Mouse (Mus musculus): ENCODE results near the gene Klhdc7b. TPM values are rescaled to one million over a fixed set of nuclear protein-coding genes. Genes with fewer than 3 reads are reported as not detected.

Klhdc7b gene
- polyA plus RNA-seq, 1 experiment from 2014 or later = not detected

- Histone ChIP-seq H3K9ac (replicated peaks; ENCODE audit: low read depth, low read length) (peak within 1 kb of the TSS; percentile 46), H3K9me3 (ENCODE audit: control insufficient read depth, low read length) (no peaks in the 10 kb centered on the region), H3K27me3 (replicated peaks; ENCODE audit: control insufficient read depth, insufficient read depth, low read length) (peaks cover 40% of the 10 kb centered on the region), H3K4me1 (replicated peaks; ENCODE audit: control insufficient read depth, insufficient read depth, low read length) (peaks cover 19% of the 10 kb centered on the region), H3K36me3 (ENCODE audit: control insufficient read depth, insufficient read depth) (no peaks in the 10 kb centered on the region), H3K4me2 (ENCODE audit: low read length) (peak within 1 kb of the TSS; percentile 62), H3K4me3 (replicated peaks; ENCODE audit: low read length) (peak within 1 kb of the TSS; percentile 38), H3K27ac (ENCODE audit: low read length) (no peak within 1 kb of the TSS)
- no peak for ATAC-seq
- under 1% methylated on average over 33 of the region's 33 CpGs for WGBS
Observed at GRCm38 (mm10) chr15:89378831-89379401, 5.8 kb upstream of the Klhdc7b start, which contains the start of gene Odf3b. Gene Odf3b (minus strand): TSS chr15:89379282.

- no peak overlapping the region for H3K27ac ChIP-seq (ENCODE audit: low read length)
- H3K9ac ChIP-seq (replicated peaks; ENCODE audit: low read depth, low read length) = no peak overlapping the region; the same call in 1 of the 2 replicates
- peak overlapping the region; percentile 38 for H3K4me3 ChIP-seq (replicated peaks; ENCODE audit: low read length)
- H3K4me2 ChIP-seq (ENCODE audit: low read length) = peak overlapping the region; percentile 62
- H3K4me1 ChIP-seq (replicated peaks; ENCODE audit: control insufficient read depth, insufficient read depth, low read length) = peaks cover 15% of the 10 kb centered on the region
- H3K27me3 ChIP-seq (replicated peaks; ENCODE audit: control insufficient read depth, insufficient read depth, low read length) = peaks cover 40% of the 10 kb centered on the region
- ATAC-seq = no peak
- no peaks in the 10 kb centered on the region for H3K36me3 ChIP-seq (ENCODE audit: control insufficient read depth, insufficient read depth)
- 17% methylated on average over 10 of the region's 10 CpGs for WGBS
- H3K9me3 ChIP-seq (ENCODE audit: control insufficient read depth, low read length) = no peaks in the 10 kb centered on the region
Observed at GRCm38 (mm10) chr15:89379429-89379828, 5.3 kb upstream of the Klhdc7b start.

GRCm38 (mm10) chr15:89387127-89387526 is 2.4 kb downstream of the Klhdc7b start:
- Histone ChIP-seq H3K4me1 (replicated peaks; ENCODE audit: control insufficient read depth, insufficient read depth, low read length) (no peaks in the 10 kb centered on the region), H3K9ac (replicated peaks; ENCODE audit: low read depth, low read length) (no peak overlapping the region), H3K36me3 (ENCODE audit: control insufficient read depth, insufficient read depth) (no peaks in the 10 kb centered on the region), H3K4me3 (replicated peaks; ENCODE audit: low read length) (no peak overlapping the region), H3K27me3 (replicated peaks; ENCODE audit: control insufficient read depth, insufficient read depth, low read length) (no peaks in the 10 kb centered on the region), H3K4me2 (ENCODE audit: low read length) (no peak overlapping the region), H3K27ac (ENCODE audit: low read length) (no peak overlapping the region), H3K9me3 (ENCODE audit: control insufficient read depth, low read length) (no peaks in the 10 kb centered on the region)
- ATAC-seq = no peak
- 57% methylated on average over 12 of the region's 12 CpGs for WGBS

- Histone ChIP-seq H3K27me3 (replicated peaks; ENCODE audit: control insufficient read depth, insufficient read depth, low read length) (no peaks in the 10 kb centered on the region), H3K4me3 (replicated peaks; ENCODE audit: low read length) (no peak overlapping the region), H3K4me2 (ENCODE audit: low read length) (no peak overlapping the region), H3K27ac (ENCODE audit: low read length) (no peak overlapping the region), H3K36me3 (ENCODE audit: control insufficient read depth, insufficient read depth) (no peaks in the 10 kb centered on the region), H3K9ac (replicated peaks; ENCODE audit: low read depth, low read length) (no peak overlapping the region), H3K9me3 (ENCODE audit: control insufficient read depth, low read length) (no peaks in the 10 kb centered on the region), H3K4me1 (replicated peaks; ENCODE audit: control insufficient read depth, insufficient read depth, low read length) (no peaks in the 10 kb centered on the region)
- no peak for ATAC-seq
- 87% methylated on average over 10 of the region's 10 CpGs for WGBS
Observed at GRCm38 (mm10) chr15:89390081-89390480, 5.4 kb downstream of the Klhdc7b start.

- no peak overlapping the region for H3K27ac ChIP-seq (ENCODE audit: low read length)
- no peaks in the 10 kb centered on the region for H3K9me3 ChIP-seq (ENCODE audit: control insufficient read depth, low read length)
- H3K4me1 ChIP-seq (replicated peaks; ENCODE audit: control insufficient read depth, insufficient read depth, low read length) = no peaks in the 10 kb centered on the region
- WGBS = 91% methylated on average over 4 of the region's 4 CpGs
- H3K4me2 ChIP-seq (ENCODE audit: low read length) = no peak overlapping the region
- H3K9ac ChIP-seq (replicated peaks; ENCODE audit: low read depth, low read length) = no peak overlapping the region
- no peaks in the 10 kb centered on the region for H3K36me3 ChIP-seq (ENCODE audit: control insufficient read depth, insufficient read depth)
- no peaks in the 10 kb centered on the region for H3K27me3 ChIP-seq (replicated peaks; ENCODE audit: control insufficient read depth, insufficient read depth, low read length)
- no peak for ATAC-seq
- H3K4me3 ChIP-seq (replicated peaks; ENCODE audit: low read length) = no peak overlapping the region
Observed at GRCm38 (mm10) chr15:89396883-89397282, 12.2 kb downstream of the Klhdc7b start.

GRCm38 (mm10) chr15:89398146-89398545 is 13.4 kb downstream of the Klhdc7b start:
- no peaks in the 10 kb centered on the region for H3K9me3 ChIP-seq (ENCODE audit: control insufficient read depth, low read length)
- no peaks in the 10 kb centered on the region for H3K27me3 ChIP-seq (replicated peaks; ENCODE audit: control insufficient read depth, insufficient read depth, low read length)
- ATAC-seq = no peak
- H3K4me2 ChIP-seq (ENCODE audit: low read length) = no peak overlapping the region
- H3K9ac ChIP-seq (replicated peaks; ENCODE audit: low read depth, low read length) = no peak overlapping the region
- H3K27ac ChIP-seq (ENCODE audit: low read length) = no peak overlapping the region
- 54% methylated on average over 2 of the region's 2 CpGs for WGBS
- H3K36me3 ChIP-seq (ENCODE audit: control insufficient read depth, insufficient read depth) = no peaks in the 10 kb centered on the region
- no peak overlapping the region for H3K4me3 ChIP-seq (replicated peaks; ENCODE audit: low read length)
- no peaks in the 10 kb centered on the region for H3K4me1 ChIP-seq (replicated peaks; ENCODE audit: control insufficient read depth, insufficient read depth, low read length)

GRCm38 (mm10) chr15:89399716-89400115 is 15.0 kb downstream of the Klhdc7b start:
- H3K36me3 ChIP-seq (ENCODE audit: control insufficient read depth, insufficient read depth) = no peaks in the 10 kb centered on the region

GRCm38 (mm10) chr15:89402471-89402870 is 17.8 kb downstream of the Klhdc7b start:
- Histone ChIP-seq H3K9me3 (ENCODE audit: control insufficient read depth, low read length) (no peaks in the 10 kb centered on the region), H3K4me2 (ENCODE audit: low read length) (no peak overlapping the region), H3K4me3 (replicated peaks; ENCODE audit: low read length) (no peak overlapping the region), H3K36me3 (ENCODE audit: control insufficient read depth, insufficient read depth) (no peaks in the 10 kb centered on the region), H3K9ac (replicated peaks; ENCODE audit: low read depth, low read length) (no peak overlapping the region), H3K27me3 (replicated peaks; ENCODE audit: control insufficient read depth, insufficient read depth, low read length) (no peaks in the 10 kb centered on the region), H3K27ac (ENCODE audit: low read length) (no peak overlapping the region), H3K4me1 (replicated peaks; ENCODE audit: control insufficient read depth, insufficient read depth, low read length) (no peaks in the 10 kb centered on the region)
- WGBS = 93% methylated on average over 1 of the region's 1 CpGs
- no peak for ATAC-seq

More at GRCm38 (mm10) chr15:89399716-89400115, 15.0 kb downstream of the Klhdc7b start:
- Histone ChIP-seq H3K9me3 (ENCODE audit: control insufficient read depth, low read length) (no peaks in the 10 kb centered on the region), H3K4me2 (ENCODE audit: low read length) (no peak overlapping the region), H3K9ac (replicated peaks; ENCODE audit: low read depth, low read length) (no peak overlapping the region), H3K27ac (ENCODE audit: low read length) (no peak overlapping the region), H3K4me1 (replicated peaks; ENCODE audit: control insufficient read depth, insufficient read depth, low read length) (no peaks in the 10 kb centered on the region), H3K27me3 (replicated peaks; ENCODE audit: control insufficient read depth, insufficient read depth, low read length) (no peaks in the 10 kb centered on the region), H3K4me3 (replicated peaks; ENCODE audit: low read length) (no peak overlapping the region)
- no peak for ATAC-seq
- WGBS = 53% methylated on average over 1 of the region's 1 CpGs

- H3K4me1 ChIP-seq (replicated peaks; ENCODE audit: control insufficient read depth, insufficient read depth, low read length) = no peaks in the 10 kb centered on the region
- no peak overlapping the region for H3K27ac ChIP-seq (ENCODE audit: low read length)
- H3K27me3 ChIP-seq (replicated peaks; ENCODE audit: control insufficient read depth, insufficient read depth, low read length) = no peaks in the 10 kb centered on the region
- ATAC-seq = no peak
- no peak overlapping the region for H3K4me2 ChIP-seq (ENCODE audit: low read length)
- no peak overlapping the region for H3K9ac ChIP-seq (replicated peaks; ENCODE audit: low read depth, low read length)
- H3K4me3 ChIP-seq (replicated peaks; ENCODE audit: low read length) = no peak overlapping the region
- H3K36me3 ChIP-seq (ENCODE audit: control insufficient read depth, insufficient read depth) = no peaks in the 10 kb centered on the region
- H3K9me3 ChIP-seq (ENCODE audit: control insufficient read depth, low read length) = 0 out of 2 replicates have a peak, but pooled peaks cover 4% of the 10 kb centered on the region
- WGBS = 81% methylated on average over 10 of the region's 10 CpGs
Observed at GRCm38 (mm10) chr15:89404831-89405623, 20.3 kb downstream of the Klhdc7b start.

All from forebrain, embryonic 16.5 days (tissue).